Mouse (Mus musculus) left cerebral cortex, postnatal 10 days (tissue): Measurements from ENCODE around the gene Slc17a5. TPM values are rescaled to one million over a fixed set of nuclear protein-coding genes. Genes with fewer than 3 reads are reported as not detected.

Experiments
- DNase-seq, 2 experiments: peaks; one replicate each; pipeline ENCODE4 v3.0.0; 2021 to 2022; ENCODE audit warnings: low spot score in 2 of 2, mixed read lengths in 1 of 2; ENCODE audit errors: extremely low spot score in 1 of 2
- intact Hi-C: fragments of 180-260 bp; cut with DNase I; formaldehyde crosslinking; loops from one replicate; pipeline ENCODE4 v1.15.1; 2025
- total RNA-seq, 2 experiments: library from RNA; stranded (reverse); gene quantifications; 2 replicates each; pipeline ENCODE4 v1.2.3; 2021

The Slc17a5 gene
- 10 to 100 TPM; 14.5 to 17.3 TPM for total RNA-seq

DNA sequence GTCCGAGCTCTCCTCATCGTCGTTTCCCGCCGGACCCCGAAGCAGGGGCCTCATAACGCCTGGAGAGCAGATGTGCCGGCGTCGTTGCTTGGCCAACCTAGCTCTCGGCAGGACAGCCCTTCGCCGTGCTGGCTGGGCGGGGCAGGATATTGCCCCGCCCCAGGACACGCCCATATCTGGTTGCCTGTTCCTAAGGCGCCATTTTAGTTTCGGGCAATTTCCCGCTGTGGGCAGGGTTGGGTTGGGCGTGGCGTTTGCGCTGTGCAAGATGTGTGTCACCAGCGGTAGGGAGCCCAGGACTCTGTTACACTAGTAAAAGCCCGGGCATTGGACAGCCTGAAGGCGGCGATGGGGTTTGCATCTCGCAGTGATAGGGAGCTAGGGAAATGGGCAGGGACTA lies at the start of gene Slc17a5:
Gene Slc17a5 (minus strand): TSS at position 128 of the 400 bp plus-strand sequence.
- DNase-seq: peak; percentile 89 to 94
- intact Hi-C loops: no loop called here

DNA sequence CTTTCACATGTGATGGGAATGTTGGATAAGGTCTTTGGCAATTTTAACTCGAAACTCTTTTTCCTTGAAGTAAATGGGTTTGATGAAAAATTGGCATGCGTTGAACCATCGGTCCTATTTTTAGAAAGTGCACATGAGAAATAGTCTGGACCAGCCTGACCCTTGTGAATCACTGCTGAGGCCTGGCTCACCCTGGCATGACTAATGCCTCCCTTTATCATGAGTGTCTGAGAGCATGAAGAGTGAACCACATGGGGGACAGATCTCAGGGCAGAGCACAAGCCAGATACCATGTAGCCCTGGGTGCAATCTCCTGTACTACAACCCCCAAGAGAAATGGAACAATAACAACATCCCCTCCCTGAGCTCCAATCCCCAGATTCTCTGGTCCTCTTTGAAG lies 46.1 kb upstream of the Slc17a5 start:
- no peak for DNase-seq
- intact Hi-C loops: no loop called here

DNA sequence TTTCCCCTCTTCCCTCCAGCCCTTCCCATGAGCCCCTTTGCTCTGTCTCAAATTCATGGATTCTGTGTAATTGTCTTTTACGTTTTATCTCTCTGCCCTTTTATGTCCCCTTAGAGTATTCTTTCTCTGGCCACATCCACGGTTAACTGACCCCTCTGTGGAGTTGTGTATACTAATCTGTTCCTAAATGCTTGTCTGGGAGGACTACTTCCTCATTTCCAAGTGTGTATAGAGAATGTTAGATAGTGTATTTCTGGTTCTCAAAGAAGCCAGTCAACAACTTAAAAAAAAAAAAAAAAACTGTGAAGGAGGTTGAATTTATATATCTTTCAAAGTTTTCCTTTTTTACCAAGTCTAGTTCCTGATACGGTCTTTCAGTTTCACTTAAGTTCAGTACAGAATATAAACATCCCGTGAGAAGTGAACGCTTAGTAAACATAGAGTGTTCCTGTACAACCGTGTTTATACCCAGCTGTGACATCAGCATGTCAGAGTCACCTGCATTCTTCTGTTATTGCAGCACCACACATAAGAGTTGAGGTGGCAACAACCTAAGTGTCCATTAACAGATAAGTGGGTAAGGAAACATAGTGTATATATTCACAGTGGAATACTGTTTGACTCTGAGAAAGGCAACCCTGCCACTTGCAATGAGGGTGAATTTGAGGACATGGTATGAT lies 44.1 kb upstream of the Slc17a5 start:
- intact Hi-C loops: no loop called here
- DNase-seq: no peak

DNA sequence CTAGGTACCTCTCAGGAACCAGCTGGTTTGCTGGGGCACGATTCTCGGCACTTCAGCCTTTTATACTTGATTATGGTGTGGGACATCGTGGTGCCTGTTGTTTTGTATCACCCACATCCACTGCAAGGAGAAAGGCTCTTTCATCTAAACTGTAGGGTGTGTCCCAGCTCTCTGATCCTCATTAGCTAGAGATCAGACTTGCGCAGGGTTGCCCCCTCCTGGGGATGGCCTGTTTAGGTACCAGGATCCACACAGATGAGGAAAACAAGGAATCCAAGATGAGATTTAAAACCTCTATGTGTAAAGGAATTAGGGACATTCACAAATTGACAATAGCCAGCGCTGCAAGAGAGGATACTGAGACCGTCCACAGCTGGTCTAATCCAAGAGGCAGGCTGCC lies 42.1 kb upstream of the Slc17a5 start:
- intact Hi-C loops: no loop called here

DNA sequence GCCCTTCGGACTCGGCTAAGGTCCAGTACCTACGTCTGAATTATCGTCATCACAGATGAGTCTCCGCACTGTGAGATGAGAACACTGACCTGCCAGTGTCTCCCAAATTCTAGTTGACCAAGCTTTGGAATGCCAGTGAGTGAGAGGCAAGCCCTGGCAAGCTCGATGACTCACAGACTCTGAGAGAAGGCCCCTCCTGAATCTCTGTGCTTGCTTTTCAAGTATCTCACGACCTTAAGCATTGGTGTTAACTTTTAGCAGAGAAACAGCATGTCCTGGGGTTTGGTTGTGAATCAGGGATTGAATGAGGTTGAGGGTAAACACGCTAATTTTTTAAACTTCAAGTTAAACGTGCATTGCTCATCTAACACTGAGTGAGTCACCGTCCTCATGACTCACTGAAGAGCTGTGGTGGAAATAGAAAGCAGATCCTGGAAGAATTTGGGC lies 35.5 kb upstream of the Slc17a5 start:
- DNase-seq: no peak
- intact Hi-C loops: no loop called here

More for the DNA sequence above, 42.1 kb upstream of the Slc17a5 start:
- DNase-seq: peak in 1 of 2 experiments; percentile 32

DNA sequence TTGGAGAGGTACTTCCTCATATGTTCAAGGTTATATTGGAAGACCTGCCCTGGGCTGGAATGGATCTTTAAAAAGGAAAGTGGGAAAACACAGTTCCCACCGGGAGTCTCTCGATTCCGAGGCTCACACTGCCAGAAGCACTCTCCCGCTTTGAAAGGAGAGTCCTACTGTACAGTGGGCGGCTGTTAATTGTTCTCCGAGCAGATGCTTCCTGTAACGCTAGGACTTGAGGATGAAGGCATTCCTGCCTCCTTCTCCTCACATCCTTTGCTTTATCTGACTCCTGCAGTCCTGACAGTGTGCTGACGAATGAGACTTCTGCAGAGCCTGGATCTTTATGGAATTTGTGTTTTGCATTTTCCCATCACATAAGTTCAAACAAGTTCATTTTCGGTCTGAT lies 31.4 kb upstream of the Slc17a5 start:
- intact Hi-C loops: no loop called here
- no peak for DNase-seq

DNA sequence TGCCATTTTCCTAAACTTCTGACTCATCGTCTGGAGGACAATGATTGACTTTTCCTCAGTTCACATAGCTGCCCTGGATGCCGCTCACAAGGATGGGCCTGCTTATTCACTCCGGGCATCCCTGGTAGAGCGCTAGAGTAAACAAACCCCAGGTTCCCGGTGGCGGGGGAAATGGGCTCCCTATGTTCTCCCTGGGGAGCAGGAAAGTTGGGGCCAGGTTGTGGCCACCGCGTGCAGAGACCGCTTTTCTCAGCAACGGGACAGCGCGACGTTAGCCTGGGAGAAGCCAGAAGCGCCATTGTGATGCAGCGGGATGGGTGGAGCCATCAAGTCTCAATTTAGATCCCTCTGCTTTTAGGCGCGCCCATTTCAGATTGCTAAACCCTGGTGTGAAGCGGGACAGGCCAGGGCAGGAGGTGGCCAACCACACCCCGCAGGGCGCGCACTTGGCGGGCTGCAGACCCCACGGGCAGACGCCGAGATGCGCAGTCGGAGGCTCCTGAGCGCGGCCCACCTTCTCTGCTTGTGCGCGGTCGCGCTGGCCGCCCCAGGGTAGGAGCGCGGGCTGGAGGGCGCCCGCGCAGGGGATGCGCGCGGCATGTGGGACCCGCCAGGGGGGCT lies 27.7 kb upstream of the Slc17a5 start, which contains the start of gene Cd109:
Gene Cd109 (plus strand): TSS at position 146 of the 621 bp plus-strand sequence.
- DNase-seq: peak in 1 of 2 experiments; percentile 45
- intact Hi-C loops: no loop called here

DNA sequence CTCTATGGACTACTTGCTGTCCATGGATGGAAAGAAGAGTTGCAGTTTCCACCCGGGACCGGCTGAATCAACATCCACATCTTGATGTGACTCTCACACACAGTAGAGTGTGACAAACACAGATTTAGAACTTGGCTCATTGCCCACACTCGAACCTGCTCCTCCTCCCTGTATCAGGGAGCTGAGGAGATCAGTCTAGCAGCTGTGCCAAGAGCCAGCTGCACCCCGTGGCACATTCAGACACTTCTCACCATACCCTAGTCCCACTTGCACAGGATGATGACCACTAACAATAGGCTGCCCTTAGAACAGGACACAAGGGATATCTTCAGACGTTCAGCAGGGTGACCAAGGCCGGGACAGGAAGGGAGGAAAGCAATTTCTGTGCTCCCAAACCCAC lies 26.4 kb upstream of the Slc17a5 start:
- intact Hi-C loops: no loop called here
- peak; percentile 22 to 45 for DNase-seq

DNA sequence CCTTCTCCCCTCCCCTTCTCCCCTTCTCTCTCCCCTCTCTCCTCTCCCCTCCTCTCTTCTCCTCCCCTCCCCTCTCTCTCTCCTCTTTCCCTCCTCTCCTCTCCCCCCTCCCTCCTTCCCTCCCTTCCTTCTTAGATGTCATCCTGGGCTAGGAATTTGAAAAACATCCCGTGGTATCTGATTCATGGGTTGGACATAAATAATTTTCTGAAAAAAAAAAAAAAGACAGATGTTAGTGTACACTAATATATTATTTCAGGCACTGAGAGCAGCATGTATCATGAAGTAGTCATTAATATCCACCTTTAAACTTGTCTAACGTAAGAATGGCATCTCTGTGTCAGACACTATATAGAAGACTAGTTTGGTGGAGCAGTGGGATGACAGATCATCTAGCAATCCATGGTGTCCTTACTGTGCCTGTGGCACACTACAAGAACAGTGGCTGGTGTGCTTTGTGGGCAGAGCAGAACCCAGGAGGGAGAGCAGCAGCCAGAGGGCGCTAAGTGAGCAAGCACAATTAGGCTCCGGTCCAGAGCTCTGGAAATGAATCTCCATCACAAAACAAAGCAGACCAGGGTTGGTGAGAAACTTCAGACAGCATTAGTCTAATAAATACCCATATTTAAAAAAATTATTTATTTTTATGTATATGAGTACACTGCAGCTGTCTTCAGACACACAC lies 13.3 kb upstream of the Slc17a5 start:
- DNase-seq: peak in 1 of 2 experiments; percentile 51
- intact Hi-C loops: loop anchor here (5.0 kb wide), 1 partner anchor 1121 kb away; no protein-coding TSS in a partner anchor

DNA sequence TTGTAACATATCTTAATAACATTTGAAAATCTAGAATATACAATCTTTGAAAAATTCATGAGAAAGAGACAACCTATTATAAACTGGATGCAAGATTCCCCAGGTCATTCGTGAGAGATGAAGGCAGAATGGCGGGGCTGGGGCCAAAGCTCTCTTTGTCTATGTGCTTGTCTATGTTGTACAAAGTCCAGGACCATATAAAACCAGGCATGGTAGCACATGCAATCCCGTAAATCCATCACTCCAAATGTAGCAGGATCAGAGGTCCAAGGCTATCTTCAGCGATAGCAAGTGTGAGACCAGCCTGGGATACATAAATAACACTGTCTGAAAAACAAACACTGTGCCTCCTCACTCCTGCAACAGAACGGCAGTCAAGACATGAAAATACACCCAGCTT lies 12.1 kb upstream of the Slc17a5 start:
- no peak for DNase-seq
- intact Hi-C loops: loop anchor here (5.0 kb wide), 1 partner anchor 1122 kb away; no protein-coding TSS in a partner anchor

DNA sequence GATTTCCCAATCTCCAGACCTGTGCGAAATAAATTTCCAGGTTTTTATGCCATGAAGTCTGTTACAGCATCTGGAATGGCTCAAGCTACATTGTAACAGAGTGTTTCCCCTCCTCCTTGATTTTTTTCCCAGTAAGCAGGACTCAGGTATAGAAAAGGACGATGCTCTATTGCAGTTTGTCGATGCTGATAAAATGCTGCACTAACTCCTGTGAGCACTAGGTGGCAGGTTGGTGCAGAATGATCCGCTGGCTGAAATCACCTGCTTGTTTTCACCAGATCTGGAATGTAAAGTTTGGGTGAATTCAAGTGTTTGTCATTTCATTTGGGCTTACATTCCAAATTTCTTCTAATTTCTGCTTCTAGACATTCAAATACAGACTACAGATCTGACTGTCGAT lies 9.0 kb upstream of the Slc17a5 start:
- no peak for DNase-seq
- intact Hi-C loops: no loop called here

DNA sequence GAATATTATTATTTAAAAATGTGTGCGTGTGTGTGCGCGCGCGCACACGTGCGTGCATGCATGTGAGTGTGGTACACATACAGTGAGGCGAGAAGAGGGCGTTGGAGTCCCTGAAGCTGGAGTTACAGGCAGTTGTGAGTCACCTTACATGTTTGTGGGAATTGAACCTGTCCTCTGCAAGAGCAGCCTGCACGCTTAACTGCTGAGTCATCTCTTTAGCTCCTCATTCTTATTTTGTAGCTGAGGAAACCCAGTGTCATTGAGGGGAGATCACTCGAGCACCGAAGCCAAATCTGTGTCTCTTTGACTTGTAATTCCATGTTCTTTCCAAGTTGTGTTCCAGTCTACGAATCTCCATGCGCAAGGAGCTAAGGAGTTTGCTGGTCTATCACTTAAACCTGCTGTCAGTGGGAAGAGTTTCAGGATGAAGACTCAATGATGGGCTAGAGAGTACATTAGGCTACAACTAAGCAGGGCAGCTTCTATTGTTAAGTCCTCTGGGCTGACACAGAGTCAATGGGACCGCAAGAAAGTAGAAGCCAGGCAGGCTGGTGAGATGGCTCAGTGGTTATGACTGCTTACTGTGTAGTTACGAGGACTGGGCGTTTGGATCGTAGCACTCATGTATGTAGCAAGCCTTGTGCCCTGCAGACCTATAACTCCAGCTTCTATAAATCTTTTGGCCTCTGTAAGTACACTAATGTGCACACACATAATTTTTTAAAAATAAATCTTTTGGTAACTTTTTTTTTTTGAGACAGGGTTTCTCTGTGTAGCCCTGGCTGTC lies 8.1 kb upstream of the Slc17a5 start:
- intact Hi-C loops: no loop called here
- no peak for DNase-seq

DNA sequence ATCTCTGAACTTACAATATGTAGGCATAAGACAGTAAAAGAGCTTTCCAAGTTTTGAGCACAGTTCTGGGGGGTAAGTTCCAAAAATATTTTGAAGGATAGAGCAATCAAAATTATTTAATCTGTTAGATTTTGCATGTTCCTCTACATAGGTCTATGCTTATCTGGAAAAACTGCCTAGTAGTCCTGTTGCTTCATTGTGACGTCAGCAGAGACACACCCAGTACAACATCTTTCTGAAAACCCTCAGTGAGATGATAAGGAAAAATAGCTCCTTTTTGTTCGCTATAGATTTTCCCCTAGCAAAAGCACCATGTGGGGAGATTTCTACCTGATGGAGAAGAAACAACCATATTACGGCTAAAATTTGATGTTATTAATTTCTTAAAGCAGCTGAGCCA lies 7.4 kb upstream of the Slc17a5 start:
- no peak for DNase-seq
- intact Hi-C loops: no loop called here

DNA sequence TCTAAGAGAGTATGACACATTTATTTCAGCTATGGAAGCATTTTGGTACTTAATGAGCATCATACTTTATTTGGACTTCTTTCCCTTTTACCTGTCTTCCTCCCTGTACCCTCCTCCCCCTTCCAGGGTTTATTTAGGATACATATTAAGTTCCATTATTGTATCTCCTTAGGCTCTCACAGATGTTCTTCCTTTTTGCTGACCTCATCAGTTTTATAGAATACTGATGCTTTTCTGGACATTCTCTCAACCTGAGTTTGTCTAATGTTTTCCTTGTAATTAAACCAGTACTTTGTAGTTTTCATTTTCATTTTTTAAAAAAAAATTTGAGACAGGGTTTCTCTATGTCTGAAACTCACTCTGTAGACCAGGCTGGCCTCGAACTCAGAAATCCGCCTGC lies 2.6 kb upstream of the Slc17a5 start:
- no peak for DNase-seq
- intact Hi-C loops: no loop called here

DNA sequence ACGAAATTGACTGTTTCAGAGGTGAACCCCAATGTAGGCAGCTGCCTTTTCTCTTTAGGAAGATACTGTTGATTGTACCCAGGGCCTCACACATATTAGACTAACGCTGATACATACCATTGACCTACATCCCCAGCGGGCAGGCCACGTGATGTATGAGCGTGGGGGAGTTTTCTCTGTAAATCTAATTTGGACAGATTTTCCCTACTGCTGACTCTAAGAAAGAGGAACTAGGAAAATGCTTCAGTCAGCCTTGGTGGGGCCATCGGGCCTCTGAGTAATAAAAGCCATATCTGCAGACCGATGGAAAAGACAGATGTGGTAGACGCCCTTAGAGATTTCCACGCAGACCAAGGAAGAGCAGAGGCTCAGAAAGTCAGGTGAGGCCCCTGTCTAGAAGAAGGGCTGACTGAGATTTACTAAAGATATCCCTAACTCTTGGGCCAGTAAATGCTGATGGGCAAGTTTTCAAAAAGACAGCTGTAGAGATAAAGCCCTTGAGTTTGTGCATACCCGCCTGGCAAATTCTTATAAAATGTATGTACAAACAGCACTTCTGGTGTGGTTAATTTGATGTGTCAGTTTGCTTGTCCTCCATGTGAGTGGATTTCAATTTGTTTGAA lies 681 bp upstream of the Slc17a5 start:
- peak in 1 of 2 experiments; percentile 40 for DNase-seq
- intact Hi-C loops: no loop called here

DNA sequence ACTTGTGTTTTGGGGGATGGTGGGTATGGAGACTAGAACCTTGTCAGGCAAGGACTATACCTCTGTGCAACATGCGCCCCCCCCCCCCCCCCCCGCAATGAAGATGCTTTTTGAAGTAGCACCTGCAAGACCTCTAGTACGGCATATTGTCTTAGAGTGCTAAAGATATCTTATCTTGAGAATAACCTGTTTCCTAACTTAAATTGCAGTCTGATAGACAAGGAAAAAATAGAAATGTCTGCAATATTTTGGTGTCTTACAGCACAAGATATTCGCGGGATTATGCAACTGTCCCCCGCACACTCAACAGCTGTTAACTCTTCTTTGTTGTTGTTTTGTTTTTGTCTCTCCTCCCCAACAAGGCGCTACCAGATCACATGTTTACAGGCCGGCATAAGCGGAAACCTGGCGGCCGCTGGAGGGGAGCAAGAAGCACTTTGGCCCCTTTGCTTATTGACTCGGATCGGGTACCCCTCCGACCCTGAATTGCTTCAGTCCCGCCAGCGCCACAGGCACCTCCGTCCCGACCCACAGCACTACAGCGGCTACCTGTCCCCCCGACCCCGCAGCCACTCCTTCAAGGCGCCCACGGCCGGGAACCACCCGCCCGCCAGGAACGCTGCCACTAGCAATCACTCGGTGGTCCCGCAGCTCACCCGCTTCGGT lies 490 bp downstream of the Slc17a5 start:
- intact Hi-C loops: no loop called here
- peak in 1 of 2 experiments; percentile 51 for DNase-seq

DNA sequence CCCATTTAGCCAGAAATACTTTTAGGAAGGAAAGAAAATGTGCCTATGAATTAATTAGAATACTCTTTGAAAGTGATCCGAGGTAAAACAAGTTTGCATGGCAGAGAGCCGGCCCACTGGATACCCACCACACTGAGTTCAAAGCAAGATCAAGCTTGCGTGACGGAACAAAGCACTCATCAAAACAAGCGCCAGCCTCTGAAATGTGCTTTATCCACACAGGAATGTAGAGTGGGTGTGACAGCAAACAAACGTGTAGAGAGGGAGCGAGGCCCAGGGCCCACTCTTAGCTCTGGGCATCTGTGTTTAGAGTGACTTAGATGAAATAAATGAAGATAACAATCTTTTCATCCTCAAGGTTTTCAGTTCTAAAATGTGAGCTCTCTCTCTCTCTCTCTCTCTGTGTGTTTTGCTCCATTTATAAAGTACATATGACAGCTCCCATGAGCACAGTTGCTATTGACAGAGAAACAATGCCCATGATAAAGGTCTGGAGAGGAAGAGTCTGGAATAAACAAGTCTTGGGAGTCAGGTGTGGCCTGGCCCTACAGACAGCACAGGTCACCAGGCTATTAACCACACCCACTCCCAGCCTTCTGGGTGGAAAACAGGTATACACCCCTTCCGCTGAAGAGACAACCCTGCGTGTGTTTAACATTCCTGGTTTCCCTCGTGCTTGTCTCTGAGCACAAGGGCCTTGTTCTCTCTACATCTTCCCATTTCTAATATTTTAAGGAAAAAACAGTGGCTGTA lies 8.0 kb downstream of the Slc17a5 start:
- no peak for DNase-seq
- intact Hi-C loops: no loop called here
